Mouse (Mus musculus): ENCODE measurements at regions not wholly inside any gene's neighbourhood (a gene's known extent, or its start where the extent isn't known, plus 50 kb on each side); places are given as distances from the start of the nearest gene placed in this dataset.

DNA sequence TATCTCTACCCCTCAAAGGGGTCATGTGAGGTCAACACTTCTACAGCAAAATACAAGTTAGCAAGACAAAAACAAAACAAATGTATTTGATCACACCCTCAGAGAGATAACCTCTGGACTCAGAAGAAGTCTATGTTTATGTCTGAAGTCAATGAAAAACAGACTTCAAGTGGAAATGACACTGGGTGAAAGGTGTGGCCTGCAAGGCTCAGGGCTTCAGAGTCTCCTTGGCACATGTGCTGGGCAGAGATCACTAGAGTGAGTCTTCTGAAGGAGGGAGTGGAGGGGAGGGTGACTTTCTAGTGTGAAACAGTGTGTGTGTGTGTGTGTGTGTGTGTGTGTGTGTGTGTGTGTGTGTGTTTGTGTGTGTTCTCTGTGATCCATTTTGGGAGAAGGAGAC, 68.2 kb downstream of the Il12a start:
- DNase-seq, result no peak

DNA sequence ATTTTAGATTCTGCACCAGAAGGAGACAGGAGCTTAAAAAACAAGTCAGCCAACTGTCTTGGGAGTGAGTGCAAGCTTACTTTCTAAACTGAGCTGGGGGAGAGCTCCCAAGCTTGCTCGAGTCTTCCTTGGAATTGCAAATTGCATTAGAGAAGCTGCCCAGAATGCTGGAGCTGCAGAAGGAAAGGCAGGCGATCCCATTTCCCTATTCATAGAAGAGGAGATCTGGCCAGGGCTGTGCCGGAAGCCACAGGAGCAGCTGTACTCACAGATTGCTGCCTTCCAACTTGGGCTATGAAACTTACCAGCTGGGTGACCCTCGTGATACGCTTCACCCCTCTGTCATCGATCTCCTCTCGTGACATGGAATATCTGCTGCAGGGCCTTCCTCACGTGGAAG, 68.9 kb downstream of the Il12a start:
- no peak for DNase-seq

DNA sequence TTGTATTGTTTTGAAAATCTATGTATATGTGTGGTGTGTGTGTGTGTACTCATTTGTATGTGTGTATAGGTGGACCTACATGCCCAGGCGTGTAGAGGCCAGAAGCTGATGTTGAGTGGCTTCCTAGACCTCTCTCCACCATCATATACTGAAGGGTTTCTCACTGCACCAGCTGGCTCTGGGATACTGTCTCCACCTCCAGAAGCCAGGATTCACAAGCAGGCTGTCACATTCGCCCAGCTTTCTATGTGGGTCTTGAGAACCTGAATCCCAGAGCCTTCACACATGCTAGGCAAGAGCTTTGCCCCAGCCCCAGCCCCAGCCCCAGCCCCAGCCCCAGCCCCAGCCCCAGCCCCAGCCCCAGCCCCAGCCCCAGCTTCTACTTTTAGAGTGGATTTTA, 70.4 kb downstream of the Il12a start:
- no peak for DNase-seq

DNA sequence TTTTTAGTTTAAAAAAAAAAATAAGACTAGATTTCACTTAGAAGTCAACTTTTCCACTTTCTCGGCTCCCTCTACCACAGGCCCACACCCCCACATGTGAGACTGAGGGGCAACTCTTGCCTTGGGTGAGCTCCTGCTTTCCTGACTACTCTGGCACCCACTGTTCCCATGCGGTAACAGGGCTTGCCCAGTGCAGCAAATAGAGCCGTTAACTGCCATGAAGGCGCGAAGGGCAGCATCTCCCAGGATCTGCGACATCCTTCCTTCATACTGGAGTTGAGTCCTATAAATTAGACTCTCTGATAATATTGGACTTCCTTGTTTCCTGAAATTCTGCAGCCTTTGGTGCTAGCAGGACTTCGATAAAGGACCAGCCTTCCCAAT, 70.8 kb downstream of the Il12a start:
- no peak for DNase-seq

DNA sequence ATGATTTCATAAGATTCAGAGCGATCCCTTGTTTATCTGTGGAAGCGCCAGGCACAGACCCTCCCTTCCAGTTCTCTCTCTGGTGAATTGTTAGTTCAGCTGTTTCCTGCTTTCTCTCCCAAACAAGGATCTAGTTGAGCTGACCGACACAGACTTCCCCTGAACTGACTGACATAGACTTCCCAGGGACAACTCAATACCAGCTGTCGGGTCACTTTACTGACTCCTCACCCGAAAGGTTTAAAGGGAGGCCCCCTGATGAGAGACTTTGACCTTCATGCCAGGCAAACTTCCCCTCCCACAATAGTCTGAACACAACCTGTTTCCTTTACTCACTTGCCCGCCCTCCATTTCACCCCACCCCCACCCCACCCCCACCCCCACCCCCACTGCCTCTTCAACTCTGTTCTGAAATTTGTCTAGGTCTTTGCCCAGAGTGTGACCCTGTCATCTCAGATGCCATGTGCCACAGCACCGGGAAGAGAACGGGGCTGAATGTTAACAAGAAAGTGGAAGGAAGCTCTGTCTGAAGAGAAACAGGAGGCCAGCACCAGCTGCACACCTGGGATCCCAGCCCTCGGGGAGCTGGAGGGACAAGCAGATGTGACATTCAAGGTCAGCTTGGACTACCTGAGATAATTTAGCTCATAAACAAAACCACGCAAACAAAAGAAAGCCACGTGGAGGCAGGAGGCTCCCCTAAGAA, 71.3 kb downstream of the Il12a start:
- DNase-seq, result no peak

DNA sequence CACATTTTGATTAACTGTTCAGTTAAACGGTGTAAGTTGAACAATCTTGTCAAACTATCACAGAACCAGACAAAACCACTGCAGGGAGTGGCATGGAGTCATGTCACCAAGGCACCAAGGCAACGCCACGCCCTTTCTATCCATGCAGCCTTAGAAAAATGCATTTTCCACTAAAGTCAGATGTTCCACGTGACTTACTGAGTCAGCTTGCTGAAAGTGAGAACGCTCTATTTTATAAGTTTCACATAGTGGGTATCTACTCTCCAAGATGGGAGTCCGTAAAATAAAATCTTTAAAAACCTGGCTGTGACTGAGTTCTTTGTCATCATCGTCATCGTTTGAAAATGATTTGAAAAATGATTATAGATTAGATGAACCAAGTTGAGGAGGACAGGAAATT, 72.5 kb downstream of the Il12a start:
- no peak for DNase-seq

DNA sequence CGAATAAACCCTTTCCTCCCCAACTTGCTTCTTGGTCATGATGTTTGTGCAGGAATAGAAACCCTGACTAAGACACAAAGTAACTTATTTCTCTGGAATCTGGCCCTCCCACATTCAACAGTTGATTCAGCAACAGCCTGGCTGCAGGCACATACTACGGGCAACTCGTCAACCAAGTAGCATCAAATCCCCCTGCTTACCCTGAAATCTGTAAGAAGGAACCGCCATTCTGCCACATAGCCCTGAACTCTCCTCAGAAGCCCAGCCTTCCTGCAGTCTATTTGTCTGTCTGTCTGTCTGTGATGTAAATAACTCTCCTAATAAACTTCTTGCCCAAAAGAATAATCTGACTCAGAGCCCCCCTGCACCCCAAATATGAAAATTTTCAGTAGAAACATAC, 73.9 kb downstream of the Il12a start:
- no peak for DNase-seq

DNA sequence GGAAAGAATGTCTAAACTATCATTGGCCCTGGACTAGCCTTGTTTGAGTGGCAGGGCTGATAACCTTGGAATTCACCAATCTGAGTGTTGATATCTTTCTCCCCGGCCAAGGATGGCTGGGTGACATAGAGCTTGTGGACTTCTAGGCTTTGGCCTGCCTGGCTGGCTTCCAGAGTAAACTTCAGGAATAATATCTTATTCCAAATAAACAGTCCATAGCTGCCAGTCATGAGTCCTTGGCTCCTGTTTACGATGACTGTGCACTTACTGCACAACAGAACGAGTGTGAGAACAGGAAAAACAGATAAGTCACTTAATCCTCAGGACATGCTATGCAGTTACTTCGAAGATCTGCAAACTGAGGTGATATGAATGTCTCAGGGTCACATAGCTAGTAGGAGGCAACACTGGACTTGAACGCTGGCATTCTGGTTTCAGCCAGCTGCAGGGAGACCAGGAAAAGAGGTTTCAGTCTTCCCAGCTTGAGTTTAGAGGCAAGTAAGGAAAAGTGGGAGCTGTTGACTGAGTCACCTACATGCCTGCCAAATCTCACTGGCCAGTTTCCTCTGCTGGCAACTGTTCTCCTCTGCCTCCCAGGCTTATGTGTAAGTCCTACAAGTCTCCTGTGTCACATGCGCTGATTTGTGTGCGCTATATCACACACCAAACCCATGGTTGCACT, 74.6 kb downstream of the Il12a start:
- DNase-seq, result peak; percentile 73

DNA sequence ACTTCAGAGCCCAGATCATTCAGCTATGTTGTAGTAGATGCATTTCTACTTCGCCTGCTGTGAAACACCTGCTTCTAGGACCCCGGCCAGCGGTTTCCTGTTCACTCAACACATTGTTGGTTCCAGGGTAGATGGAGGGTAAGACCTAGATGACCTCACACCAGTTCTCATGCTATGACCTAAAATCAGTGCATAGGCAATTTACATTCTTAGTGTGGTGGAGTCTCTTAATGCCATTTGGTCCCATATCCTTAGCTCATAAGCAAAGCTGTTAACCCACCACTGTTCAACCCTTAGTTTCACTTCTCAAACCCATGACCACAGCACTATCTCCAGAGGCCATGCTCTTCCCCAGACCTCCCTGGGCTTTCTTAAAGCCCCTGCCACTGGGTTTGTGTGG, 81.1 kb downstream of the Il12a start:
- no peak for DNase-seq

DNA sequence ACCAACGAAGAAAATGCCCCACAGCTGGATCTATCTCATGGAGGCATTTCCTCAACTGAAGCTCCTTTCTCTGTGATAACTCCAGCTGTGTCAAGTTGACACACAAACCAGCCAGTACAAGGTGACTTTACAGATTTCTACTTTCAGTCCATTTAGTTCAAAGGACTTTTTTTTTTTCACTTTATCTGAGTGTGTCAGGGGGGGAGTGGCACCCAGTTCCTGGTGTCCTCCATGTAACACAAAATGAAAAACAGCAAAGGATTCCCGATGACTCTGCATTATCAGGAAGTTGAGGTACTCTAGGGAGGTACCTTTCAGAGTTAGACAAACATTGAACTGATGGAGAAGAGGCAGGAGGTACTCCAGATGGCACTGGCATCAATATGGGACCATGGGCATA, 87.4 kb downstream of the Il12a start:
- DNase-seq, result no peak

DNA sequence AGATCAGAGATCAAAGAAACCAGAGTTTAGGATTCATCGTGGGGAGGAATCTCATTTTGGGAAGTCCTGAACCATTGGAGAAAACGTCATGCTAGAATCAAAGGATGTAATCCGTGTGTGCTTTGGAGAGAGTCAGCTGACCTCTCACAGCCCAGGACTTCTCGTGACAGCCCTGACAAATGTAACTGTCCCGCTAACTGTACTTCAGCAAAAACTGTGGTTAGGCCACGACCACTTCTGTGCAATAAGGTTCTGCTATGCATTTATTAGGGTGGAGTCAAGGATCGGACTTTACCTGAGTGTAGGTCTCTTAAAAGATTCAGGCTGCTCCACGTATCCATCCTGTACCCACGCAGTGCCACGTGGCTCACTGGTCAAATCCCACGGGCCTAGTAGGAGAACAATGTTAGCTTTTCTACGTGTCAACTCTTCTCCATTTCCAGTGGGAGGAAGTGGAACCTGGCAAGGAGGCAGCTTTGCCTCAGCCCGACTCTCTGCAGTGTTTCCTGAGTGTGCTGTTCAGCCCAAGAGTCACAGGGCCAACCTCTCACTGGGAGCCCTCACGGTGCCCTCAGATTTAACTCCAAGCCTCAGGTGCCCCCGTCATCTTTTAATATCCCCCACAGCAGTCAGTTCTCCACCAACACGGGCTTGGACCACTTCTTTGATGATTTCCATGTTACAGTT, 88.1 kb downstream of the Il12a start:
- DNase-seq, result no peak

DNA sequence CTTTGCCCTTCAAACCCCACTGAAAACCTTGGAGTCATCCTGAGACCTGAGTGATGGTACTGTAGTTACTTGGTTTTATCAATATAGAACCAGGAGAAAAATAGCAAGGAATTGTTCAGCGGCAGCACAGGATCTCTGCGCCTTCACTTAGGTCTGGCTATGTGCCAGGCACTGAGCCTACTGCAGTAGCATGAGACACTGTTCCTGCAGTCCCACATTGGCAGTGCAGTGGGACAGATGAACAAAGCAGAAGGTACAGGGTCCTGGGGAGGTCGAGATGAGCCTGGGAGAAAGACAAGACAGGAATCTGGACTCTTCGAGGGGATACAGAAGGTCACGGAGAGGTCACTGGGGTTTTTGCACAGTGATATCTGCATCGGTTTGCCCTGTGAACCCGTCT, 88.5 kb upstream of the 1110032F04Rik start:
- peak; percentile 44 for DNase-seq

DNA sequence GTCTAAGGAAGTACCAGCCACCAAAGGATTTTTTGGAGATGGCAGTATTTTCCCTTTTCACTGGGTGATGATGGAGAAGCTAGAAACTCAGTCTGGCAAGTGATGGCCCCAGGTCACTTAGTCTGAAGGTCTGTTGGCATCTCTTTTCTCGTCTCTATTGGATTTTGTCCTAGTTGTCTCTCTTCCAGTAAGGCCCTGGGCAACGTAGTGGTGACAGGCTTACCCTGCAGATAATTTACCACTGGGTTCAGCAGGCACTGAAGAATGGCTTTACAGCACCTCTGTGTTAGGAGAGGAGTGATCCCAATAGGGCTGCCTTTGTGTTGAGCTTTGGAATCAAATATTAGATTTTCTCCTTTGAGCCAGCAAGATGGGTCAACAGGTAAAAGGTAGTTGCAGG, 87.9 kb upstream of the 1110032F04Rik start:
- DNase-seq, result no peak

DNA sequence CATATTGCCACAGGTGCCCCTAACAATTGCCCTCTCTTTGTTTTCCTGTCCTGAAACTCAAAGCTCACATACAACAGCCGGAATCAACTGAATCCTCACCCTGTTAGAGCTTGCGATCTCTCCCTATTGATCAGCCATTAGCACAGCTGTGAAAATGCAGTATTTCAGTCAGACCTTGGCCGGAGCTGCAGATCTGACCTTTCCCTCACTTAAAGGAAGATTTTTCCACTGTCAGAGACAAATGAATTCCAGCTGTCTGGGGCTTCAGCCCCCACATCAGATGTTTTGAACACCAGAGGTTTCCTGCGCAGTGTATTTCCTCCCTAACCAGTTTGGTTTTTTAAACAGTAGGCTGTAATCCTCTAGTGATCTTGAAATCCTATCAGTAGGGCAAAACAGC, 87.0 kb upstream of the 1110032F04Rik start:
- no peak for DNase-seq

DNA sequence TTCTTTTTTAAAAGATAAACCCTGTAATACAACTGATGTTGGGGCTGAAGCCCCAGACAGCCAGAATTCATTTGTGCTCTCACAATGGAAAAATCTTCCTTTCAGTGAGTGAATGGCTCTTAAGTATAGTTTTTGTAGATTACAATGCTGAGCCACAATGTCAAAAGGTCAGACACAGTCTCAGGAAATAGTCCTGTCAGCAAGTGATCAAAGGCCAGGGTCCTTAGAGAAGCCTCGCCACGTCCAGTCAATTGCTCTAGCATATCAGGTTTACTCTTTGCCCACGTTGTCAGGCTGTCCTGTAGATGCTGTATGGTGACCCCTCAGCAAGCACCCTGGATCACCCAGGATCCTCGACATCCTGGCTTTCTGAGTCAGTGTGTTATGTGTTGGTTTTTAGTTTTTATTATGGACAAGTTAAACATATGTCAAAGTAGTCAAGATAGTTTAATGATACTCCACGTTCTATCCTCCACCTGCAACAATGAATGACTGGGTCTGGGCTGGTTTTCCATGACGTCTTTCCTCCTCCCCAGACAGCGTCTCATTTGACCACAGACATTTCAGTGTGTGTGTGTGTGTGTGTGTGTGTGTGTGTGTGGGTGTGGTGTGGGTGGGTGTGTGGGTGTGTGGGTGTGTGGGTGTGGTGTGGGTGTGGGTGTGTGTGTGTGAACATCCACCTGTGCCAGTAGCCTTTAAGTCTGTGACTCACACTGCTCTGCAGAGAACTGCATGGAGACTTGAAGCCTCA, 85.5 kb upstream of the 1110032F04Rik start:
- DNase-seq, result no peak

DNA sequence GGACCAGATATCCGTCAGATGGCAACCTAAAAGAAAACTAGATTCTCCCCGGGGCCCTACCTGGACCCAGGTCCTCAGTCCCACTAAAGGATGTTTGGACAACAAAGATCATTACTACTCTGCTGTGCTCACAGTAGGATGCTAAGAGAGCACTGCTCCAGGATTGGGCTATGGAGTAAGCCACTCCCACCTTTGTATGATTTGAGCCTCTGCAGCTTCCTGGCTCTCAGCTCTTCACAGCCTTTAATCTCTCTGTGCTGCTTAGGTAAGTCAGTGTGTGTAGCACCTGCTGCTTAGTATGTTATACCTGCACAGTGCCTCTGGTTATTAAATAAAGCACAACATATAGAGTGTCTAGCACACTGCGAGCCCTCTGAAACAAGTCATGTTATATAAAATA, 82.6 kb upstream of the 1110032F04Rik start:
- no peak for DNase-seq

DNA sequence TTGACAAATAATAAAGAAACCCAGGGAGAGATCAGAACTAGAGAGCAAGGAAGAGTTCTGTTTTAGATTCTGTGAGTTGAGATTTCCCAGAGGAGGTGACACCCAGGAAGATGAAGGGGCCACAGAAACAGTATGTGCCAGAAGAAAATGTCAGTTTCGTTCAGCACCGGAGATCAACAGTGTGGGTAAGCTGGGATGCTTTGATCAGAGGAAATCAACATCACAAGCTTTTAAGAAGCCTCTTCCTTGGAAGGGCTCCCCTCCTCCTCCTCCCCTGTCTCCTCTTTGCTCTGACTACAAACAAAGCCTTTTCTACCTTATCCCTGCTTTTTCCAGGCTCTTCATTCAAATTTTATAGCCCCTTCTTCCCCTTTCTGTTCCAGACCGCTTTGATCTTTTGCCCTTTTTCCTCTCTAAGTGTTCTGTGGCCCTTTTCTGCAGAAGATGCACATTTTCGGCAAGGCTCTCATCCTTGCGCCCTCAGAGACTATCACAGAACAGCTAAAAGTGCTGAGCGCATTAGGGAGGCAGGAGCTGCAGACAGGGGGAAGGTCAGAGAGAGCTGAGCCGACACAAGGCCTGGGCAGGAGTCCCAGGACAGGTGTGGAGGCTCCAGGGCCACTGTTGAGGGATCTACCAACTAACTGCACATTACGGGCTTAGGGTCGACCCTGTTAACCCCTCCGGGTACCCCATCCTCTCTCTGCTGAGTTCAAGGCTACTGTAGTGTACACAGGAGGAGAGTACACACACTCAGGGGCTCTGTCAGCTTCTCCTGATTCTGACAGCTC, 81.8 kb upstream of the 1110032F04Rik start:
- no peak for DNase-seq

DNA sequence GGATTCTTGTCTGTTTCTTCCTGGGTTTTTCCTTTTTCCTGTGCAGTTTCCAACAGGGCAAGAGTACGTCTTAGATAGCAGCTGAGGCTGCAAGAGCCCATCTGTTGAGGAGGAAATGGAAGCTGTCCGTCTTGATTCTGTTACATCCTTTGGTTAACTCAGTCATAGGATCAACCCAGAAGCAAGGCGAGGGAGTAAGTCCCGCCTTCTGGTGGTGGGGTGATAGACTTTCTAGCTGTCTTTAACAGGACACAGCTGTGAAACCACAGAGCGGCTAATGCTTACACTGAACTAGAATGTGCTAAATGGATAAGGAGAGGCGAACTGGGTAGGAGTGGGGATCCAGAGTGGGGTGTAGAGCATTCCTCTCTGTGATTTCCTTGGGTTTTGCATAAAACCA, 79.9 kb upstream of the 1110032F04Rik start:
- DNase-seq, result no peak

DNA sequence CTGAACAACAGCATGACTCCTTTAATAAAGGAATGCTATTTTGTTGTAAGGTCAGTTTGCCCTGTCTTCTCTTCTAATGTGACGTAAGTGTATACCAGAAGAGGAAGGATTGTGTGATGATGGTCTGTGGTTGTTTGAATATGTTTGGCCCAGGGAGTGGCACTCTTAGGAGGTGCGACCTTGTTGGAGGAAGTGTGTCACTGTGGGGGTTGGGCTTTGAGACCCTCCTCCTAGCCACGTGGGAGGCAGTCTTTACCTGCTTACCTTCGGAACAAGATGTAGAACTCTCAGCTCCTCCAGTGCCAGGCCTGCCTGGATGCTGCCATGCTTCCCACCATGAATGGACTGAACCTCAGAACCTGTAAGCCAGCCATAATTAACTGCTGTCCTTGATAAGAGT, 78.9 kb upstream of the 1110032F04Rik start:
- no peak for DNase-seq

DNA sequence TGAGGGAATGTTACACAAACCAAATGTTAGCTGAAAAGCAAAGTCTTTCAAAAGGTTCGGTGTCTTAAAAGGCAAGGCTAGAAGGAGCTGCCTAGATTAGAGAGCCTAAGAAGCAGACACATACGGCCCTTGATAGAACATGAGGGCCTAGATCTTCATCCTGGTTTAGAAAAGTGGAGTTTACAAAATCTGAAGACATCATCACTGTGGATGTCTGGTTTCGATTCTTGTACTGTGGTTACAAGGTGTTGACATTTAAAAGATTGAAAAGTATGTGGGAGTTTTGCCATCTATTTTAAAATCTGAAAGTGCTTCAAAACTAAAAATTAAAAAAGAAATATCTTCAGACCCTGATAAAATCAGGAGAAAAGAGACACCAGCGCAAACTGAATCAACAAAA, 76.5 kb upstream of the 1110032F04Rik start:
- no peak for DNase-seq

DNA sequence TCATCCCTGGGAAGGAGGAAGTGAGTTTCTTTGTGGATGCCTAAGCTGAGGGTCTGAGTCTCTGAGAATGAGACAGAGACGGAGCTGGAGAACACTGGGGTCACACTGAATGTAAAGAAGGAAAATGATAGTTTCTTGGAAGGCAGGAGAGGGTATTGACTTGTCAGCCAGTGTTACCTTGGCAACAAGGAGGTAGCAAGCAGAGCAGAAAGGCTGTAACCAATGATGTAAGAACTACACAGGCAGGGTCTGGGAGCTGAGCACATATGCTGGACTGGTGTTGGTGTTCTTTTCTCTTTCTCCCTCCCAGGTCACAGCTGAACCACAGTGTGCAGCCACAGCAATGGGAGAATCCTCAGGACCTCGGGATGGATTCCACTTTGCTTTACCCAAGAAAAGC, 75.5 kb upstream of the 1110032F04Rik start:
- DNase-seq, result no peak

DNA sequence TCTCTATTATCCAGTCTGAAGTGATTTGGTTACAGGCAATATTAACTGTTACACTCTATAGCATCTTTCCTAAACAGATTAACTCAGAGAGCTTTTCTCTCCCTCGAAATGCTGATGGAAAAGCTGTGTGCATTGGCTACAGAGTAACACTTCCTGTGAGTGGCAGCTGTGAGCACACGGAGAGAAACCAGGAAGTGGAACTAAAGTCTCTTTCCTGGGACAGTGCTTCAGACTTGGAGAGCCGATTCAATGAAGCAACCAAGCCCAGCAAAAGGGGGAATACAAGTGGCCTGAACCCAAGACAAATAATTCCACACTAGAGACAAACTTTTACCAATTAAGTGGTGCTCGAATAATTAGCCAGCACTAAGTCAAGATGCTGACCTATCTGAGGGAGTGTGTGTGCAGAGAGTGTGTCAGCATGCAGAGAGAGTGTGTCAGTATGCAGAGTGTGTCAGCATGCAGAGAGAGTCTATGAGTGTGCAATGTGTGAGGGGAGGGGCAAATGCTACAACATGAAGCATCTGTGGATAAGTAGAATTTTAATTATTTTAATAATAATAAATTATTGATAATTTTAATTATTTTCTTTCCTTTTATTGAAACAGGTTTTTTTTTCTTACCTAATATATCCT, 74.9 kb upstream of the 1110032F04Rik start:
- DNase-seq, result no peak

Data from adrenal gland, postnatal 10 days (tissue).